Mouse (Mus musculus): ENCODE measurements at regions not wholly inside any gene's neighbourhood (a gene's known extent, or its start where the extent isn't known, plus 50 kb on each side); places are given as distances from the start of the nearest gene placed in this dataset.

- no peak for DNase-seq
- intact Hi-C loops (cut with DNase I), result no loop called here
Measured at GRCm38 (mm10) chr13:85639376-85640229, 350.7 kb upstream of the Rasa1 start.

GRCm38 (mm10) chr13:85629506-85630175, 340.7 kb upstream of the Rasa1 start:
- DNase-seq, result peak in 1 of 2 experiments; percentile 5

More at GRCm38 (mm10) chr13:85629506-85630175, 340.7 kb upstream of the Rasa1 start:
- intact Hi-C loops (cut with DNase I), result no loop called here
